Mouse (Mus musculus): ENCODE results near the gene Mael.

DNA sequence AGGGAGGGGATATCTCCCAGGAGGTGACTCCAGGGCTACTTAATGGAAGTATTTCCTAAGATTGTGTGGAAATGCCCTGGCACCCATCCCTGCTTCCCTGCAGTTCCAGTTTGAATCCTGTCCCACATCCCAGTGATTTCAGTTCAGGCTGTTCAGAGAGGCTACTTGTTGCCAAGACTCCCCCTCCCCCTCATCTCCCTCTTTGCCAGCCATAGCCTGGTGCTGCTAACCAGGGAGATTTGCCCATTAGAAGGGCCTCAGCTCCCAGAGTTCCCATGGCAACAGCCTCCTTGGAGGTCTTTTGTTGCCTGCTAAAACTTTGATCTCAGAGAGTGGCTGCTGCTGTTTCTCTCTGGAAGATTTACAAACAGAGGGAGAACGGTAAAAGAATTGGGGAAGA is 42.0 kb upstream of the Mael start:
- TF ChIP-seq CTCF (IDR thresholded peaks at IDR 0.05; ENCODE audit: extremely low read depth, insufficient read depth, insufficient read length, insufficient replicate concordance) (no peak), POLR2A (IDR thresholded peaks at IDR 0.05; ENCODE audit: low read depth, low read length) (no peak)
